Mouse (Mus musculus) liver, embryonic 14.5 days (tissue): Measurements from ENCODE around the gene Carns1.

Source experiments
- CTCF ChIP-seq: IDR thresholded peaks from 2 replicates; pipeline ENCODE4 v1.5.1; 2016; ENCODE audit warnings: antibody characterized with exemption, low read depth, control low read depth
- EP300 ChIP-seq: IDR thresholded peaks from 2 replicates; pipeline ENCODE4 v1.6.1; 2016; ENCODE audit warnings: antibody characterized with exemption, low read depth

GRCm38 (mm10) chr19:4156771-4157170, 18.5 kb downstream of the Carns1 start:
- TF ChIP-seq CTCF: no peak
- no peak for TF ChIP-seq EP300
